Mouse (Mus musculus) stomach, postnatal 0 days (tissue): Measurements from ENCODE around the gene Ano1. TPM values are rescaled to one million over a fixed set of nuclear protein-coding genes. Genes with fewer than 3 reads are reported as not detected.

Experiments used
- ATAC-seq: fragments of 200-750 bp; cut with Nextera tagmentation; 2 replicates; pipeline ENCODE4 v1.8.0; 2017; ENCODE audit not compliant: low FRiP score, low TSS enrichment
- DNase-seq: peaks from one replicate; pipeline ENCODE4 v3.0.0-alpha.2; 2016; ENCODE audit warnings: low spot score
- H3K27ac ChIP-seq: fragments of 300-500 bp; sonication (generic); replicated peaks from 2 replicates; pipeline ENCODE4 v1.5.1; 2014; ENCODE audit warnings: mild to moderate bottlenecking, control low read depth
- H3K27me3 ChIP-seq: fragments of 300-500 bp; sonication (generic); 2 replicates; pipeline ENCODE4 v1.6.1; 2014; ENCODE audit warnings: low read length; ENCODE audit not compliant: control insufficient read depth, insufficient read depth
- H3K36me3 ChIP-seq: fragments of 300-500 bp; sonication (generic); 2 replicates; pipeline ENCODE4 v1.6.1; 2014; ENCODE audit warnings: low read length, mixed read lengths; ENCODE audit not compliant: control insufficient read depth, insufficient read depth
- H3K4me1 ChIP-seq: fragments of 300-500 bp; sonication (generic); replicated peaks from 2 replicates; pipeline ENCODE4 v1.6.1; 2014; ENCODE audit warnings: antibody characterized with exemption; ENCODE audit not compliant: control insufficient read depth, insufficient read depth
- H3K4me2 ChIP-seq: fragments of 300-500 bp; sonication (generic); replicated peaks from 2 replicates; pipeline ENCODE4 v1.6.1; 2014; ENCODE audit warnings: low read depth, mild to moderate bottlenecking, control low read depth, moderate library complexity
- H3K4me3 ChIP-seq: fragments of 300-500 bp; sonication (generic); 2 replicates; pipeline ENCODE4 v1.5.1; 2014; ENCODE audit warnings: low read depth, low read length, control low read depth
- H3K9ac ChIP-seq: fragments of 300-500 bp; sonication (generic); 2 replicates; pipeline ENCODE4 v1.6.1; 2014; ENCODE audit warnings: mild to moderate bottlenecking, low read length, control low read depth, mixed read lengths
- H3K9me3 ChIP-seq: fragments of 300-500 bp; sonication (generic); 2 replicates; pipeline ENCODE4 v1.6.1; 2016; ENCODE audit warnings: low read length; ENCODE audit not compliant: control insufficient read depth
- CTCF ChIP-seq: IDR thresholded peaks from 2 replicates; pipeline ENCODE4 v1.5.1; 2016; ENCODE audit warnings: antibody characterized with exemption, low read depth, mild to moderate bottlenecking, moderate library complexity
- EP300 ChIP-seq: optimal IDR thresholded peaks from 2 replicates; pipeline ENCODE3; 2016; ENCODE audit warnings: antibody characterized with exemption
- WGBS: fragments of 180-500 bp; shearing (Covaris S2); extraction: QIAGEN DNeasy Blood & Tissue Kit; methylation state at CpG from one replicate; pipeline ENCODE4 v1.1.7; 2014; 5-methylcytosine and 5-hydroxymethylcytosine counted together
- polyA plus RNA-seq: library from polyadenylated mRNA; unstranded; fragments of >200 nt; fragmentation: Nextera tagmentation; extraction: Ambion mirVana; gene quantifications from 2 replicates; pipeline ENCODE4 v1.2.1, GENCODE M21; 2015

The Ano1 gene
- polyA plus RNA-seq, 1 experiment from 2014 or later, result 32.4 TPM

DNA sequence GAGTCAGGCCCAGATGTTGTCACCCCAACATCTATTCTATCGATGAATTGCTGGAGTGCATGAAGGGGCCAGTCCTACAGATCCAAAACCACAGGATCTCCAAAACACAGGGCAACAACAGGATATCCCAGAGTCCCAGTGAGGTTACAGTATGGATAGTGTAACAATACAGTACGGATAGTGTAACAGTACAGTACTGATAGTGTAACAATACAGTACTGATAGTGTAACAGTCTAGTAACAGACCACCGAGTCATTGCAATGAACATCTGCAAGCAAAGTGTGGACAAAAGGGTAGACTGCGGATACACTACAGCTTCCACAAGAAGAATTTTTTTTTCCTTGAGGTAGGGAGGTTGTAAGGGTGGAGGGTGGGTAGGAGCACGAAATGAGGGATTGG lies 210.4 kb downstream of the Ano1 start:
- DNase-seq, result no peak
- no peaks in the 10 kb centered on the region for H3K9me3 ChIP-seq
- H3K4me3 ChIP-seq, result no peak overlapping the region
- no peaks in the 10 kb centered on the region for H3K36me3 ChIP-seq
- no peak overlapping the region for H3K4me2 ChIP-seq
- TF ChIP-seq EP300 (no peak), CTCF (no peak)
- no peaks in the 10 kb centered on the region for H3K27me3 ChIP-seq
- H3K4me1 ChIP-seq, result no peaks in the 10 kb centered on the region
- 90% methylated on average over 5 of the region's 5 CpGs for WGBS
- ATAC-seq, result no peak
- H3K27ac ChIP-seq, result no peak overlapping the region
- H3K9ac ChIP-seq, result no peak overlapping the region

DNA sequence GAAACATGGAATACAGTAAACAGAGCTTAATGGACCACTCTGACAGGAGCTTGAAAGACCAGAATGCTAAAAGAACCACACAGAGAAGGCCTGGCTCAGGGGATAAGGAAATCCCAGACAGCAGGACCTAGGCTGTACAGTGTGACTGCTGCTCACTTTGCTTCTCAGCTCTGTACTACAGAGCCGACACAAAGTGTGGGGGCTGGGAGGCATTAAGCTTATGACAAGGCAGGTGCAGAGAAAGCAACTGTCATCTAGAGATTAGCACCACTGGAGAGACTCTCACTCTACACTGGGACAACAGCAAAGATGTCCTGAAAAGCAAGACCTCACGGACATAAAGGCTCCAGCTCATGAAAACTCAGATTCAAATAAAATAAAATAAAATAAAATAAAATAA lies 212.6 kb downstream of the Ano1 start:
- Histone ChIP-seq H3K9me3 (no peaks in the 10 kb centered on the region), H3K4me2 (no peak overlapping the region), H3K4me1 (no peaks in the 10 kb centered on the region), H3K36me3 (no peaks in the 10 kb centered on the region), H3K4me3 (no peak overlapping the region), H3K27ac (no peak overlapping the region), H3K9ac (no peak overlapping the region), H3K27me3 (no peaks in the 10 kb centered on the region)
- TF ChIP-seq CTCF, result no peak
- no peak for TF ChIP-seq EP300
- 76% methylated on average over 2 of the region's 2 CpGs for WGBS
- DNase-seq, result no peak
- no peak for ATAC-seq

Other genes with a start within 250 kb of the Ano1 start
- 15.2 and 16.1 TPM in 2 replicates for gene Ppfia1, start 198.2 kb downstream of the Ano1 start, polyA plus RNA-seq
- 7.8 and 8.9 TPM in 2 replicates for gene Fadd, start 169.5 kb downstream of the Ano1 start, polyA plus RNA-seq
- gene Fgf3, start 86.1 kb upstream of the Ano1 start, polyA plus RNA-seq, result 0.47 and 1.1 TPM in 2 replicates
- gene Fgf4, start 95.4 kb upstream of the Ano1 start, polyA plus RNA-seq, result not detected in 2 replicates
- gene Fgf15, start 144.6 kb upstream of the Ano1 start, polyA plus RNA-seq, result not detected in 2 replicates
- gene LTO1, start 163.1 kb upstream of the Ano1 start, polyA plus RNA-seq, result 17.1 and 17.8 TPM in 2 replicates
- gene Ccnd1, start 188.0 kb upstream of the Ano1 start, polyA plus RNA-seq, result 38.7 and 38.9 TPM in 2 replicates